Mouse (Mus musculus): ENCODE measurements around the gene Tbc1d17. TPM values are rescaled to one million over a fixed set of nuclear protein-coding genes. Genes with fewer than 3 reads are reported as not detected.
A peak's percentile ranks its signal among the peaks of the same experiment; 100 is the strongest.

The Tbc1d17 gene
- polyA plus RNA-seq, 1 experiment: 33.8 TPM

DNA sequence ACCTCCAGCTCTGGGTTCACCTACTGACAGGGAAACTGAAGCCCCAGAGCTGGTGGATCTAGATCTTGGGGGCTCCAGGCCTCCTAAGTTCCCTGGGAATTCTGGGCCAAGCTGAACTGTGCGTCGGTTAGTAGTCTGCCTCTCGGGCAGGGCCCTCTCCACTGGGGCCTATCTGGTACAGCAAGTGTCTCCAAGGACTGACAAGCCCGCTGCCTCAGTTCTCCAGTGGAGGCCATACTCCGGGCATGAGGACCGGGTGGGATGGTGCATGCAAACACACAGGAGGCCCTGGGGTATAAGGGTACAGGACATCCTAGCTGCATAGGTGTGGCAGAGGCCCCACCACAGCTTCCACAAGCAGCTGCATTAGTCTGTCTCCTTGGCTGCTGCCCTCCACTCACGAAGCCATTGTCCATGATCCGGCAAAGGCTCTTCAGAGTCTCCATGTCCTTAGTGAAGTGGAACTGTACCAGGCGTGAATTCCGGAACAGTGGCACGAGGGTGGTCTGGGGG lies 15.2 kb upstream of the Tbc1d17 start:
- TF ChIP-seq CTCF (IDR thresholded peaks at IDR 0.05; ENCODE audit: borderline replicate concordance, insufficient read depth, low read length) (no peak), POLR2A (IDR thresholded peaks at IDR 0.05; ENCODE audit: low read depth, low read length) (no peak)
- H3K4me1 ChIP-seq (ENCODE audit: control insufficient read depth, insufficient read depth, low read length): 0 out of 2 replicates have a peak, but pooled peaks cover 7% of the 10 kb centered on the region
- no peak overlapping the region for H3K4me3 ChIP-seq (ENCODE audit: insufficient read depth, low read length)
- no peak overlapping the region for H3K27ac ChIP-seq (ENCODE audit: insufficient read depth, low read length)

DNA sequence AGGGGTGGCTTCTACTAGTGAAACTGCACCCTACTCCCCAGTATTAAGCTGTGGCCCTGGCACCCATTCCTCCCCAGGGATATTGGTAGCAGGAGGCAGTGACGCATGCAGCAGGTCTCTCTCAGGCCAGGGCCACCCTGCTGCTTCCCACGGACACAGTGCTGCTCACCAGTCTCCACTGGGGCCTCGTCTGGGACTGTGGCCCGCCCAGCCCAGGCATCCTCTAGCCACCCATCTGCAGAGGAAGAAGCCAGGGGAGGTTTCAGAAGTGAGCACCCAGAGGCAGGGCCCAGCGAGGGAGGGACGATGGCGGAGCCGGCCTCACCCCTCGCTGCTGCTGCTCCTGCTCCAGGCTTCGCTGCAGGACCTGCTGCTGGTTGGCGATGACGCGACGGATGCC lies 14.3 kb upstream of the Tbc1d17 start:
- Histone ChIP-seq H3K4me3 (ENCODE audit: insufficient read depth, low read length) (no peak overlapping the region), H3K27ac (ENCODE audit: insufficient read depth, low read length) (no peak overlapping the region), H3K4me1 (ENCODE audit: control insufficient read depth, insufficient read depth, low read length) (0 out of 2 replicates have a peak, but pooled peaks cover 7% of the 10 kb centered on the region)
- no peak for TF ChIP-seq POLR2A (IDR thresholded peaks at IDR 0.05; ENCODE audit: low read depth, low read length)
- TF ChIP-seq CTCF (IDR thresholded peaks at IDR 0.05; ENCODE audit: borderline replicate concordance, insufficient read depth, low read length): no peak

DNA sequence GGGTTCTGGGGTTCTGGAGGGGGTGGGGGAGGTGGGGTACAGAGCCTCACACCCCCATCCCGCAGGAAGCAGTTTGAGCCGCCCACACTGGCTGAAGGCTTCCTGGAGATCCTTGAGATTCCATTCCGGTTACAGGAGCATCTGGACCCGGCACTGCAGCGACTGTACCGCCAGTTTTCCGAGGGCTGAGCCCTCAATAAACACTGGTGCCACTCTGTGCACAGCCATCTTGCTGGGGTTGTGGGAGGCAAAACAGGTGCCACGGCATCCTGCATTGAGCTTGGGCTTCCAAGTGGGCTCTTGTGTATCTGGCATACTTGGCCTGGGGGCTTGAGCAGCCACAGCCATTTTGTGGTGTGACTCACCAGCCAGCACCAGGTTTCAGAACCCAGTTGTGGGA lies 13.6 kb upstream of the Tbc1d17 start:
- Histone ChIP-seq H3K4me3 (ENCODE audit: insufficient read depth, low read length) (no peak overlapping the region), H3K4me1 (ENCODE audit: control insufficient read depth, insufficient read depth, low read length) (0 out of 2 replicates have a peak, but pooled peaks cover 7% of the 10 kb centered on the region), H3K27ac (ENCODE audit: insufficient read depth, low read length) (no peak overlapping the region)
- TF ChIP-seq CTCF (IDR thresholded peaks at IDR 0.05; ENCODE audit: borderline replicate concordance, insufficient read depth, low read length): no peak

DNA sequence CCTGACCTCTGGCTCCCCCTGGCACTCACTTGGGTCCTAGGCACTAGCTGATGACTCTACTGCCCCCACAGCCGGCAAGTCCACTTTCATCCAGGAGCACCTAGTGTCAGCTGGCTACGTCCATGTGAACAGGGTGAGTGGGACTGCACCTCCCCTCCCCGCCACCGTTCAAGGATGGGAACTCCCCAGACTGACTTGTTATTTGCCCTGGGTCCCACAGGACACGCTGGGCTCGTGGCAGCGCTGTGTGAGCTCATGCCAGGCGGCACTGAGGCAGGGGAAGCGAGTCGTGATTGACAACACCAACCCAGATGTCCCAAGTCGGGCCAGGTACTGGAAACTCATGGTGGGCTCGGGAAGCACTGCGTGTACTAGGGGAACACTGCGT lies 12.5 kb upstream of the Tbc1d17 start:
- Histone ChIP-seq H3K27ac (ENCODE audit: insufficient read depth, low read length) (no peak overlapping the region), H3K4me3 (ENCODE audit: insufficient read depth, low read length) (no peak overlapping the region), H3K4me1 (ENCODE audit: control insufficient read depth, insufficient read depth, low read length) (0 out of 2 replicates have a peak, but pooled peaks cover 1% of the 10 kb centered on the region)
- TF ChIP-seq POLR2A (IDR thresholded peaks at IDR 0.05; ENCODE audit: low read depth, low read length): no peak

DNA sequence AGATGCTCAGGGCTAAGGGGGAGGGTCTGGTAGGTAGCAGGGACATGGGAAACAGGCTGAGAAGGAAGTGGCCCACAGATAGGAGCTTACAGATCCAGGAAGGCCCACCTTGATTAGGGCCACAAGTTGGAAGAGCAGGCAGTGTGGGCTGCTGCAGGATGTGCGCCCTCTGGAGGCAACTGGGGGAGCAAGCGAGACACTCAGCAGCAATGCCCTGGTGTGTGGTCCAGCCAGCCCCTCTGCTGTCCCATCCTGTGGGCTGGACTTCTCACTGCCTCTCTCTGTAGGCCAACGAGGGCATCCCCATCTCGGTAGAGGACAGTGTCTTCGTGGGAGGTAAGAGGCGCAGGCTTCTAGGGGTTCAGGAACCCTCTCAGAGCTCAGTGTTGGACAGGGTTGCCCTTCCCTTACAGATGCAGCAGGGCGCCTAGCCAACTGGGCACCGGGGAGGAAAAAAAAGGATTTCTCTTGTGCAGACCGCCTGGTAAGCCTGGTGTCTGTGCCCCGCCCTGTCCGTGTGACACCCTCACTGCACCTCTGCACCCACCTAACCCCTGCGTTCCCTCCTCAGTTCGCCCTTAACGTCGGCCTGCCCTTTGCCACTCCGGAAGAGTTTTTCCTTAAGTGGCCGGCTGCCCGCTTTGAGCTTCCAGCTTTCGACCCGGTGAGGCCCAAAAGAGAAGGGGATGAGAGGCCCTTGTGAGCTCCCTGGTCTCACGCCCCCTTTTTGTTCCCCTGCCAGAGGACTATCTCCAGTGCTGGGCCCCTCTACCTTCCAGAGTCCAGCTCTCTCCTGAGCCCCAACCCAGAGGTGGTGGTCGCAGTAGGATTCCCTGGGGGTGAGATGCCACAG lies 11.9 kb upstream of the Tbc1d17 start:
- Histone ChIP-seq H3K27ac (ENCODE audit: insufficient read depth, low read length) (no peak overlapping the region), H3K4me3 (ENCODE audit: insufficient read depth, low read length) (no peak overlapping the region), H3K4me1 (ENCODE audit: control insufficient read depth, insufficient read depth, low read length) (no peaks in the 10 kb centered on the region)
- TF ChIP-seq POLR2A (IDR thresholded peaks at IDR 0.05; ENCODE audit: low read depth, low read length): no peak
- peak; percentile 98 for TF ChIP-seq CTCF (IDR thresholded peaks at IDR 0.05; ENCODE audit: borderline replicate concordance, insufficient read depth, low read length)

DNA sequence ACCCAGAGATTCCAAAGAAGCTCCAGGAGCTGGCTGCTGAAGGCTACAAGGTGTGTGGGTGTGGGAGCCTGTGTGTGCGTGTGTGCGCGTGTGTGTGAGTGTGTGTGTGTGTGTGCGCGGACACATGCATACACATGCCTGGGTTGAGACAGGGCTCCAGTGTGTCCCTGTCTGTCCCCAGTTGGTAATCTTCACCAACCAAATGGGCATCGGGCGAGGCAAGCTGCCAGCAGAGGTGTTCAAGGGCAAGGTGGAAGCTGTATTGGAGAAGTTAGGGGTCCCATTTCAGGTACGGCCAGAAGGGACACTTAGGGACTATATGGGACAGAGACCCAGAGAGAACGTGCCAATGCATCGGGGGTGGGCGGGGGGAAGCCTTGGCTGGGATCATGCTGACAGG lies 11.0 kb upstream of the Tbc1d17 start:
- Histone ChIP-seq H3K27ac (ENCODE audit: insufficient read depth, low read length) (no peak overlapping the region), H3K4me3 (ENCODE audit: insufficient read depth, low read length) (no peak overlapping the region), H3K4me1 (ENCODE audit: control insufficient read depth, insufficient read depth, low read length) (no peaks in the 10 kb centered on the region)
- TF ChIP-seq CTCF (IDR thresholded peaks at IDR 0.05; ENCODE audit: borderline replicate concordance, insufficient read depth, low read length): no peak
- no peak for TF ChIP-seq POLR2A (IDR thresholded peaks at IDR 0.05; ENCODE audit: low read depth, low read length)

DNA sequence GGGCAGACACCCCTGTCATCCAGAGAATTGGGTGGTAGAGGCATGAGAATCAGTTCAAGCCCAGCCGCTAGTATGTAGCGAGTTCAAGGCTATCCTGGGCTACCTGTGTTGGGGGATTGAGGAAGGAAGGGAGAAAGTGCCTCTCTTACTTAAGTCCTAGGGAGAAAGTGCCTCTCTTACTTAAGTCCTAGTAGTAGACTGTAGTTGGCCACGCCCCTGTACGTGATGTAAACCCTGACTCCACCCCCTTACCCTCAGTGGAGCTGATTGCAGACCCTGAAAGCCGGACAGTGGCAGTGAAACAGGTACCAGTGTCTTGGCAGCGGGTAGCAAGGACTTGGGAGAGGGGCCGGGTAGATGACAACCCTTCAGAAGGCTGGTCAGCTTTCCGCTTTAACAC lies 9.0 kb upstream of the Tbc1d17 start:
- peak overlapping the region; percentile 95 for H3K4me3 ChIP-seq (ENCODE audit: insufficient read depth, low read length)
- H3K27ac ChIP-seq (ENCODE audit: insufficient read depth, low read length): no peak overlapping the region
- TF ChIP-seq POLR2A (IDR thresholded peaks at IDR 0.05; ENCODE audit: low read depth, low read length) (peak; percentile 78), CTCF (IDR thresholded peaks at IDR 0.05; ENCODE audit: borderline replicate concordance, insufficient read depth, low read length) (no peak)
- H3K4me1 ChIP-seq (ENCODE audit: control insufficient read depth, insufficient read depth, low read length): peaks cover 4% of the 10 kb centered on the region; the same call in 1 of the 2 replicates

DNA sequence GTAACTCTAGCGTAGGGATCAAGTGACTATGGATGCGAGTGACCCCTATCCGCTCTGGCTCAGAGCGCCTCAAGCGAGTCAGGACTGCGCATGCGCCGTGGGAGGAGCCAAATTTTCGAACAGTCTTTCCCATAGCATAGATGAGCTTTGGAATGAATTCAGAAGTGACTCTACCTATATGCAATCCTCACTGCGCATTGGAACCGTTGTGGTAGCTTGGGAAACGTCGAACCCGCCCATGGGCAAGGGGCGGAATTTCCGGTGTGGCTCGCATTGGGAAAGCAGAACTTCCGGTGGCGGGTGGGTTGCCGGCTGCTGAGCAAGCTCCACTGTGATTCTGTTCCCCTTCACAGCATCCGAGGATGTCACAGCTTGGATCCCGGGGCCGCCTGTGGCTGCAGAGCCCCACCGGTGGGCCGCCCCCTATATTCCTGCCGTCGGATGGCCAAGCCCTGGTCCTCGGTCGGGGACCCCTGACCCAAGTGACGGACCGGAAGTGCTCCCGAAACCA lies 8.2 kb upstream of the Tbc1d17 start, which contains the start of gene Pnkp:
Pnkp (plus strand) TSS at position 98 of the 511 bp plus-strand sequence.
- TF ChIP-seq POLR2A (IDR thresholded peaks at IDR 0.05; ENCODE audit: low read depth, low read length) (peak; percentile 67), CTCF (IDR thresholded peaks at IDR 0.05; ENCODE audit: borderline replicate concordance, insufficient read depth, low read length) (no peak)
- H3K4me1 ChIP-seq (ENCODE audit: control insufficient read depth, insufficient read depth, low read length): peaks cover 4% of the 10 kb centered on the region; the same call in 1 of the 2 replicates
- H3K27ac ChIP-seq (ENCODE audit: insufficient read depth, low read length): peak within 1 kb of the TSS; percentile 88
- H3K4me3 ChIP-seq (ENCODE audit: insufficient read depth, low read length): peak within 1 kb of the TSS; percentile 95

DNA sequence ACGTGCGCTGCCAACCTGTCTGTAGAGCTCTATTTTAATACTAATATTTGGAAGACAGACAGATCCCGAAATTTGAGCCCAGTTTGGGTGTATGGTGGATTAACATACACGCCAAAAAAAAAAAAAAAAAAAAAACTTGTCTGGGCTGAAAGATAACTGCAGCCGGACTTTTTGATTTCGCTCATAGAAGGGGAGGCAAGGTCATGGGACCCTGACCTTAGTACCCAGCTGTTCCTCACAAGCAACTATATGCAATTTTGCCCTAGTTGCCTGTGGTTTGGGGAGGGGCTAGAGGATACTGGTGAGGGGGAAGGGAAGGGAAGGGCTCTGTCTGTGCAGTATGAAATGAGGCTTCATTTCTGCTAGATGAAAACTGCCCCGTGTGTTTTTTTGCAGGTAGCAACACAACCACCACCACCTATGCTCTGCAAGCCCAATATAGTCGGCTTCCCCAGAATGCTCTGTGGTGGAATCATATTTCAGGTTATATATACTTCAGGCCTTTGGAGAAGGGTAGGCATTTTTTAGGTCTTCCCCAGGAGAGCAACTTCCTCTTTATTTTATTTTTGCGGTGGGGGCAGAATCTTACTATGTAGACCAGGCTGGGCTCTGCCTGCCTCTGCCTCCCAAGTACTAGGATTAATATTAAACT lies 7.5 kb upstream of the Tbc1d17 start:
- peaks cover 9% of the 10 kb centered on the region for H3K4me1 ChIP-seq (ENCODE audit: control insufficient read depth, insufficient read depth, low read length)
- no peak for TF ChIP-seq CTCF (IDR thresholded peaks at IDR 0.05; ENCODE audit: borderline replicate concordance, insufficient read depth, low read length)
- no peak for TF ChIP-seq POLR2A (IDR thresholded peaks at IDR 0.05; ENCODE audit: low read depth, low read length)
- peak overlapping the region; percentile 95 for H3K4me3 ChIP-seq (ENCODE audit: insufficient read depth, low read length)
- peak overlapping the region; percentile 58 for H3K27ac ChIP-seq (ENCODE audit: insufficient read depth, low read length)

Measured in embryonic fibroblast, embryonic 13.5 days (primary cell).